Mouse (Mus musculus) adrenal gland, adult 2 months (tissue): ENCODE measurements around the gene Tenm4. TPM values are rescaled to one million over a fixed set of nuclear protein-coding genes. Genes with fewer than 3 reads are reported as not detected.

ENCODE experiments used
- DNase-seq: peaks from one replicate; pipeline ENCODE4 v3.0.0; 2021
- polyA plus RNA-seq: library from polyadenylated mRNA; depleted of rRNA; stranded (reverse); fragments of >200 nt; gene quantifications from 2 replicates; pipeline ENCODE4 v1.2.3, GENCODE M21; 2012
- total RNA-seq, 2 experiments: library from RNA; stranded (reverse); gene quantifications; 2 replicates each; pipeline ENCODE4 v1.2.3; 2021

Gene Tenm4
- total and polyA plus RNA-seq, 3 experiments, result 7.2 to 16.9 (median 15.5) TPM

DNA sequence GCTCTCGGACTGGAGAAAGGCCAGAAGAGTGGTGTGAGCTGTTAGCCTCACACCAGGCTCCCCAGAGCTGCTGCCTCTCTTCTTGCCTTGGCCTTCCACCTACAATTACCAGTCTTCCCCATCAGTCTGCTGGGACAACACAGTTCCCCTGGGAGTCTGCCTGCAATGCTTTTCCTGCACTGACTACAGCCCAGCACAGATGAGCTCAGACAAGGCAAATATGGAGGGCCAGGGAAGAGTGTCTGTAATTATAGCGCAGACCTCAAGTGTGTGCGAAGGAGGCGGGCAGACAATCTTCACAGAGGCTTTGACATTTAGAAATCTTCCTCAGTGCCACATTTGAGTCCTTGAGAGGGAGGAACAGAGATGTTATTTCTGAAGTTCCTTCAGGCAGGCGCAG, 509.4 kb downstream of the Tenm4 start:
- DNase-seq, result no peak

DNA sequence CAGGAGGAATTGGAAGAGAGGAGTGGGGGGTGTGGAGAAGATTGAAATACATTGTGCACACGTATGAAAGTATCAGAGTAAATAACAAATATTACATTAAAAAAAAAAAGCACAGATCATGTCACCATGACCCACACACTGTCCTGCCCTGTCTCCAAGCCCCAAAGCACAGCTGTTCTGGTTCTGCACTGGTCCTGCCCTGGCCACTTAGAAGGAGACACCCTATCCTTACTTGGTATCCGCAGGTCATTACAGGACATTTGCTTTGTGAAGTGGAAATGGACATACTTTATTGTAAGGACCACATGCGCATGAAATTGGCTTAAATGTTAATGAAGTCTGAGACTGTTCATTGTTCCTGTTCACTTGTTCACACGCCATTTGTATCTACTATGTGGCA, 510.8 kb downstream of the Tenm4 start:
- DNase-seq, result no peak

DNA sequence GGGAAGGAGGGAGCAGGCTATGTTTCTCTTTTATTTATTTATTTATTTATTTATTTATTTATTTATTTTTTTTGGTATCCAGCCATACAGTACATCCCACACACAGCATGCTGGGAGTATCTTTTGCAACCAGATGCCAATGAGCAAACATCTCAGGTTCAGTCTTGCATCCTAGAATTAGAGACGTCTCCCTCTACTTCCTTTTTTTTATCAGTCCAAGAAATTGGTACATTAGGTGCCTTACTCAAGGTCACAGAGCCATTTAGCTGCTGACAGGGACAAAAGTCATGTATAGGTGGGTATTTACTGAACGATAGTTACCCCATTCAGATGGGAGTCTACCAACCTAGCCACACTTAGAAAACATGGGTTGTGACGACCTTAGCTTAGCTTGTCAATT, 517.1 kb downstream of the Tenm4 start:
- DNase-seq, result no peak

DNA sequence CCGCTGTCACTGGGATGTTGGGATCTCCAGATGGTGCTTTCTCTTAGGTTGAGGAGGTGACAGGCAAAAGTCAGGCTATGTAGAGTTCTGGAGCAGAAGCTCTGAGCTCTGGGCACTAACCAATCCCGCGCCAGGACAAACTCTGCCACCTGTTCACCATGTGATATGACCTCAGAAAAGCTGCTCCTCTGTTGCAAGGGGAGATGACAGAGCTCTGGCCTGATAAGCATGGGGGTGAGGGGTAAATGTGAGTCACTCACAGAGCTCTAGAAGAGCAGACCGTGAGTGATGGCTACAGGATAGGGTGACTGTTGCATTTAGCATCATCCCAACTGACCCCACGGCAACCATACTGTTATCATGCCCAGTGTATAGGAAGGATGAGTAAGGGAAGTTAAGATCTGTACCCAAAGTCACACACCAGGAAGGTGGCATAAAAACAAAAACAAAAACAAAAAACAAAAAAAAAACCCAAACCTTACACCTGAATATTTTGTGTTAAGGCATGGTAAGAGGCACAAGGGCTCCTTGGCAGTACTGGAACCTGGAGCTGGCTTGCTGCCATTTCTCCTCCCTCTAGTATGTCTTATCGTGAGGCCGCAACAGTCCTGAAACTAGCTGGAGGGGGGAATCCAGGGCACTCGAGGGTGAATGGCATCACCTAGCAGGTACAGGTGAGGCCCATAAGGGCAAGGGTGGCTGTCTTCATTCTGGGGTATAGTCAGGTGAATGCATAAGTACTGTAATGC, 530.2 kb downstream of the Tenm4 start:
- DNase-seq, result no peak

DNA sequence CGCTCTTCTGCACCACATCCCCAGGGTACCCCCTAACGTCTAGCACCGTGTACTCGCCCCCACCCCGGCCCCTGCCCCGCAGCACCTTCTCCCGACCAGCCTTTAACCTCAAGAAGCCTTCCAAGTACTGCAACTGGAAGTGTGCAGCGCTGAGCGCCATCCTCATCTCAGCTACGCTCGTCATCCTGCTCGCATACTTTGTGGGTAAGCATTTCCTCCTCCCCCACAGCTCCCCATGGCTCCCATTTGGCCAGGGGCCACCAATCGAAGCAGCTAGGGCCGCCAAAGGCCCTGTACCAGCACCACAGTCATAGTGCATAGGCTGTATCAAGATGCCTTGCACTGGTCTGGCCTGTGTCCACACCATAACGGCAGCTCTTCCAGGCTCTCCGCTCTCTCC, 532.9 kb downstream of the Tenm4 start:
- no peak for DNase-seq

DNA sequence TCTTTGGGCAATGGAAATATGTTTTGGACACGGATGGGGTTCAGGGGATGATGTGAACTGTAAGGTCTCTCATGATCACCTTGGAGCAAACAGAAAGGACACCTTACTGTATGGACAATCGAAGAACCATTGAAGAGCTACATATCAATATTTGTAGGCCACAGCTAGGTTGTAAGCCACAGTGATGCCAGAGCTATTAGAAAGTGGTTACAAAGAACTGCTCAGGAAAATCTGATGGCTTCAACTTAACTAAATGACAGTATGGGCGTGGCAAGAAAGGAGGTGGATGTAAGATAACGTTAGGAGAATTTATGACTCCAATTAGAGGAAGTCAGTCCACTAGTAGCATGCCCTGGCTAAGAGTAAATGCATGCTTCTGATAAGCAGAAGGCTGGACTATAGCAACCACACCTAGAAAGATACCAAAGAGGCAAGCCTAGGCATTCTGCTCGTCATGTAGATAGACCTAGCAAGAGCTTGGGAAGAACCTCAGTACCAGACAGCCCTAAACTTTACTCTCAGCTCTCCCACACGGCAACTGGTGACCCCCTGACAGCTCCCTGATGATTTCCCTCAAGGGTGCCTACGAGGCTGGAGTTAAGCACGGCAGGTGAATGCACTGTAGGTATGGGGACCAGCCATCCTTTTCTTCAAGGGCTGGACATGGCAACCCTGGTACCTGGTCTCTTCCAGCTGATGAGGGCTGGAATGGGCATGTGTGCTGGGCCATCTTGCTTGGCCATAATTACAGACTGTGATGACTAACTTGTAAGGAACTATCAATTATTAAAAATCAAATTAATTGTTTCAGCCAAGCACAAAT, 534.5 kb downstream of the Tenm4 start:
- no peak for DNase-seq

DNA sequence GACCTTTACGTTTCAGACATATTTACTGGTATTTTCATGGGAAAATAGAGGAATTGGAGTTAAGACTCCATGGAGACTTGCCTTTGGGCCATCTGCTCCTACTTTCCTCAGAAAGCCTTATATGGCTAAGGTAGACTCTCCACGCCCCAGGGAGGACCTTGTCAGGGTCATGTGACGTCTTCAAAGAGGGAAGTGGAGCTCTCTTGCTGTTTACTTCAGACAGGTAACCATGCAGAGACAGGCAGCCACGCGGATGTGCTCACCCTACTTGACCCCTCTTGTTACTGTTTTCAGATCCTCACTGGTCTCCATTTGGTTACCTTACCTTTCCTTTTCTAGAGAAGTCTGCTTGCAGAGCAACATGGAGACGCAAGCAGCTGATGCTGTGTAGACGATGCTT, 535.5 kb downstream of the Tenm4 start:
- no peak for DNase-seq

DNA sequence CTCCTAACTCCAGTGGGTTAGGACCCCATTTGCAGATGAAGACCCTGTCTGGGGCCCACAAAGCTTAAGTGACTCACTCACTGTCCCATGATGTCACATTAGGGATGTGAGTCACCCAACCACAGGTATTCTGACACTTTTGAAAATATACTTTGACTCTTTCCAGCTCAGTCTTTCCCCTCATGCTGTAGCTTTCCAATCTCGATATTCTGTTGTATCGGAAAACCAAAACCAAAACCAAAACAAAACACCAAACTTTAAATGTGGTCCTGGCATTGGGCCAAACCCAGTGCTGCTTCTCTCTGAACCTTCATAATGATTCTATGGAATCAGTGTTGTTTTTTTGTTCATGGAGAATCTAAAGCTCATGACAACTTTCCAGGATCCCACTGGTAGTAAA, 536.1 kb downstream of the Tenm4 start:
- DNase-seq, result no peak

DNA sequence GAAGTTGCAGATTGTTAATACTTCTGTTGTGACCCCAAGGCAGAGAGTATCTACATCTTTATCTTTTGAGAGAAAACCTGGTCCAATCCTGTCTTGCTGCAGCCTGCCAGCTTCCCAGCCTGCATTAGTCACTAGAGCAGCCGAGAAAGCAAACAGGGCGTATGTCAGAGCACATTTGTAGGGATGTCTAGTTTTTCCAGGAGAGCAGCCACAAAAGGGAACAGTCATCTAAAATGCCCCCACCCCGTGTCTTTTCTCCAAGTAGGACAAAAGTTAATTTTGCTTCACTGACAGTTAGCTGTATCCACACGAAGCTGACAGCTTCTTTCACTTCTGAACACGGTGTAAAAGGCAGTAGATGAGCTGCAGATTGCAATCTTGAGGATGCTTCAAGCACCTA, 537.0 kb downstream of the Tenm4 start:
- peak; percentile 32 for DNase-seq

DNA sequence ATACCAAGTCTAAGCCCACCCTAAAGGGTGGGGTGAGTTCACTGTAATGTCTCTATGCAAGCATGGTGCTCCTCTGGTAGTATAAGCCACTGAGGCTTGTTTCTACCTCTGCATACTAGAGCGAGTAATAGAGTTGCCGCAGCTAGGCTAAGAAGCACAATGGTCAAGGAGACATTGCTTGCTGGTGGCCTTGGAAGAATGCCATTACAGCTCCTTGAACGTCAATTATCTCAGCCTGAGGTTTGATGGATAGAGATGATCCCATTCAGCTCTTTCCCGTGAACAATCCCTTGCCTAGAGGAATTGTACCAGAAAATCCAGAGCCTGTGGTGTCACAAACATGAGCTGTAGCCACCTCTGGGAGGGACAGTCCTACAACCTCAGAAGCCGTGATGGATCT, 537.5 kb downstream of the Tenm4 start:
- peak; percentile 78 for DNase-seq

DNA sequence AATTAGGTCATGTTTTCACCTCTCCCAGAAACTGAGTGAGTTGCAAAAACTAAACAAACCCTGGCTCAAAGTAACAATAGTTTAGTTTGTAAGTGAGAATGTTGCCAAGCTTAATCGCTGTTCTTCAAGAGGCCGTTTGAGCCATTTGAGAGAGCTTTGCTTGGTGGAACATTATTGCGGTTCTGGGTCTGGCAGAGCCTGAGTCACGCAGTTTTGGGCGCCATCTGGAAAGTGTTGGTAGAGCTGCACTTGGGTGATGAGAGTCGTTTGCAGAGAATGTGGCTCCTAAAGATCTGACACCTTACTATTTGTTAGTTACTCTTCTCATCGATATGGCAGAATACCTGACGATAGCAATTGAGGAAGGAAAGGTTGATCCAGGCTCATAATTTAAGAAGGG, 537.9 kb downstream of the Tenm4 start:
- DNase-seq, result no peak

DNA sequence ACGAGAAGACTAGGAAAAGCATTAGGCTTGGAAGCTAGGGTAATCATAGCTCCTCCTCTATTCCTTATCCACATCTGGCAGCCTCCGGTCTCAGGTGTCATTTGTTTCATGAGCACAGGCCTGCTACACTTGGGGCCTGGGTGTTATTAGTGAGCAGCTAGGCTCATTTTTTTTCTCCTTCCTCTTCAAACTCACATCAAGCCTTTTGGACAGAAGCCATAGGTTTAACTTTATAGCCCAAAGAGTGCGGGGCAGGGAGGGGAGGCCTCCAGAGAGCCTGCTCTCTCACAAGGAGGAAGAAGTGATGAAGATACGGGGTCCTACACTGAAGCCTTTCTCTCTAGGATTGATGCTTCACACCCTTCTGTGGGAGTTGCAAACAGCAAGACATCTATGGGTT, 538.8 kb downstream of the Tenm4 start:
- DNase-seq, result no peak

DNA sequence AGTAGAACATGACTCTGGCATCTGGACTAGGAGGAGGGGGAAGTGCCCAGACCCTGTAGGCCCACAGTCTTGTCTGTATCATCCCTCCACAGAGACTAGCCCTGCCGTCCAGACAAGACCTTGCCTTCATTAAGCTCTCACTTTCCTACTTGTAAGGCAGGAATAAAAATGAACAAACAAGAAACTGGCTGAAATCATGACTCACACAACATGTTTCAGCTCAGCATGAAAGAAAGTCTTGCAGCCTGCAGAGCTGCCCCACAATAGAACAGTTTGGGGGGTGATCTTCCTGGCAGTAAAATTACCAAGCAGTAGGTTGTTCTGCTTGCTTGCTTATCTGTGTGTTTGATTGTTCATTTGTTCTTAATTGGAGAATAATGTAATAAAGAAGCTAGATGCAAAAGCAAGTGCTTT, 539.6 kb downstream of the Tenm4 start:
- peak; percentile 23 for DNase-seq

DNA sequence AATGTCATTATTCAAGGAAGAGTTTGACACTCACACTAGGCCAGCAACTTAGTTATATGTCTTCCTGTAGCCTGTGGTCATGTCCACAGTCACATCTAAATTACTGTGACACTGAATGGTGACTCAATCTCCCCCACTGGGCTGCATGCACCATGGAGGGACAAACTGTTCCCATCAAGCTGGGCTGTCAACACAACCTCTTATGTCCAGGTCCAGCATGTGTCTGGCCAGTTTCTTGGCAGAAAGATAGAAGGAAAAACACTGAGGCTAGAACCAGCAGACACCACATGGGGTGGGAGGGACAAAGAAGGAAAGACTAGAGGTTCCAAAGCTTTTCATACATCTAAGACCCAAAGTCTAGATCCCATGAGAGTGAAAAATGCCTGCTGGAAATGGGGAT, 541.8 kb downstream of the Tenm4 start:
- no peak for DNase-seq

DNA sequence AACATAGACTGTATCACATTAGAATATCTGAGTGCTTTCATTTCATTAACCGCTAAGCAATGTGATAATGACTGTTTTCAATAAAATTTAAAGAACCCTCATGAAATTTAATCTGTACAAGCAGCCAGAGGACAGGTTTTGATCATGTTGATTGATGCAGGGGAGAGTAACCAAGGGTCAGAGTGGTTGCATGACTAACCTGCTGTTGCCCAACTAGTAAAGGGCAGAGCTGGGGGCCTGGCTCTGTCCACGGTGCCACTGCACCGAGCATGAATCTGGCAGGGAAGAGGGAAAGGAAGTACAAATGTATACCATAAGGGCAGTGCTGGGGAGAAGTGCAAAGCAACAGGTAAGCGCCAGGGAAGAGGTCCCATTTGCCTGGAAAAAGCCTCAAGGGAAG, 545.9 kb downstream of the Tenm4 start:
- peak; percentile 69 for DNase-seq

DNA sequence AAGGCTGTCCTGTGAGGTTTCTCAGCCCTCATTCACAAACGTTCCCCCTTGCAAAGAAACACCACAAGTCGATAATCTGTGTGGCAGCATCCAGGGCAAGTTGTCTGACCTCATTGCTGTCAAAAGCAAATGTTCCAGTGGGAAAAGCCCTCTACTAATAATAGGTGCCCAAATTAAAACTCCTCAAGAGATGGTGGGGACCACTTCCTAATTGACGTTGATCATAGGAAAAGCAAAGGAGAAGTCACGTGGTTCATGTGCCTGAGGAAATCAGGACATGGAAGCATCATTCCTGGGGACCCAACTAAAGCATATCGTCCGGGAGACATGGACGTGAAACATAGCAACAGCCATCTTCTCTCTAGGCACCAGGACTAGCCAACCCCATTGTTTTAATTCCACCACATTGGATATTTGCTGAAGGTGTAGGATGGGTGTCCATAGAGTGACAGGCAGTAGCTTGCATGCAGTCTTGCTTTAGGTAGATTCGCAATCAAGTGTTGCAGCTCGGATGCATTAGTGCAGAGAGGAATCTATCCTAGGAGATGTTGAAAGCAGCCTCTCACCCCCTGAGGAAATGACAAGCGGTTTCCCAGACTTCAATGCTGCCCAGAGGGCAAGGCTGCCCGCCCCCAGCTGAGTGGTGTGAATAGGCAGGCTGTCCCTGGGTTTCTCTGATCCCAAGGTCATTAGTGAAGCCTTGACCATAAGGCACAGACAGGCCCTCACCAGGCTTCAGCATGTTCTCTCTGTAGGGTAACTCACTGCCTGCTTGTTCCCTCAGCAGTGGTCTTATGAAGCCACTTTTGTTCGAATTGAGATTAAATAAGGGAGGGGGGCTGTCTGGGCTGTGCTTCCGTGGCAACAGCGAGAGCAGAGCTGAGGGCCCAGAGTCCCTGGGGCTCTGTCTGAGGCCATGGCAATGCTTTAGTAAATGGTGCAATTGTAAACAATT, 547.4 kb downstream of the Tenm4 start:
- peak; percentile 75 for DNase-seq

DNA sequence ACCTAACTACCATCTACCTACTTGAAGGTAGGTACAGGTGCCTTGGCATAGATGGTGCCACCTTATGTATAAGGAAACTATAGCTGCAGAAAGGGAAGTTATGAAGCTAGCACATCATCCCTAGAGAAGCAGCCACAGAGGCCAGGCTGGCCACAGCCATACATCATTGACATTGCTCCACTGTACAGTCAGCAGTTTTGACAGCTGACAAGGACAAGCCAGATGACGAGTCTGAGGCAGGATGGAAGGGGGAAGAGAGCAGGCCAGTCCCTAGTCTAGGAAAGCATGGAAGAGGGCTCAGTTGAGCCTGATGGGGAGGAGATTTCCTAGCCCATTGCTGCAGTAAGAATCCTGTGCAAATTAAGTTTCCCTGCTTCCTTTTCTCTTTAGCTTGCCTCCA, 548.9 kb downstream of the Tenm4 start:
- DNase-seq, result peak; percentile 73

DNA sequence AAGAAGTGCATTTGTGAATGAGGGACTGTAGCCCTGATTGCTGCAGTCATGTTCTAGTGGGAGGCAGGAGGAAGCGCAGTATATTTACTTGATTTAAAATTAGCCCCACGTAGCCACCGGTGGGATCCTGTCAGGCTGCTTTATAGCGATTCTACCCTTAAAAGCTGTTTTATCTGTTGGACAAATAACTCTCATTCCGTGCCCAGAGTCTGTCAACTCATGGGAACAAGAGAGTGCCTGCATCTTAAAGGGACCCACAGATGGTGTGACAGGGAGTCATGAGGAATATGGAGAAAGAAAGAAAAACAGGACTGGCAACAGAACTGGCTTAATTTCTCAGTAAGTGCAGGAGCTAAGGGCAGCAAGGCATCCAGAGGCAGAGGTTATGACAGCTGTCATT, 549.4 kb downstream of the Tenm4 start:
- DNase-seq, result no peak

DNA sequence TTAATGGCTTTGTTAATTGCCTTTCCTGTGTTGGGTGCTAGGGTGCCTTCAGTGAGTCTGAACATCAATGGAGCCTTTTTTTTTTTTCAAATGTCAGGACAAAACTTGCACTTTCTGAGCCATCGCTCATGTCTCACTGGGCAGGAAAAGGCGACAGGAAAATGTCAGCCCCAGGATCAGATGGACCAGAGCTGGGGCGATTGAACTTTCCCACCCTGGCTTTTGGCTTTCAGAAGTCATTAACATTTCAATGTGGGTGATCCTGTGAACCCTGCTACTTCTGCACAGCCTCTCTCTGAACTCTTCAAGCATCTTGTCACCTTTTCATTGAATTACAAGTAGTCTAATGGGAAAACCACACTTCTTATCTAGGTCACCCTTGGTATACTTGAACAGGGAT, 551.8 kb downstream of the Tenm4 start:
- no peak for DNase-seq

DNA sequence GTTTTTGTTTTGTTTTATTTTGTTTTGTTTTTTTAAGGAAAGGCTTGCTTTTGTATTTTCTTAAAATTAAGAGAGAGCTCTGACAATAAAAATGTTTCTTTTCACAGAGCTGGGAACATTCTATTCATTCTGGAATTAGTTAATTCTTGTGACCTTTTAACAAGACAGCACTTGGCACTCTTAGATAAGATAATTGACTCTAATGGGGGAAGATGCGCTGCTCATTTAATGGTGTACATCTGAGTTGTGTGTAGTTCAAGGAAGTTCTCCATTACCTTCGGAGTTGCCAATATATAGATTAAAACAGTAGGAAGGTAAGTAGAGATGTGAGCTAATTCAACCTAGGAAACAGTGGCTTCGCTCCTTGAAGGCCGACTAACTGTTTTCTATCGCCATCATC, 554.6 kb downstream of the Tenm4 start:
- DNase-seq, result no peak

DNA sequence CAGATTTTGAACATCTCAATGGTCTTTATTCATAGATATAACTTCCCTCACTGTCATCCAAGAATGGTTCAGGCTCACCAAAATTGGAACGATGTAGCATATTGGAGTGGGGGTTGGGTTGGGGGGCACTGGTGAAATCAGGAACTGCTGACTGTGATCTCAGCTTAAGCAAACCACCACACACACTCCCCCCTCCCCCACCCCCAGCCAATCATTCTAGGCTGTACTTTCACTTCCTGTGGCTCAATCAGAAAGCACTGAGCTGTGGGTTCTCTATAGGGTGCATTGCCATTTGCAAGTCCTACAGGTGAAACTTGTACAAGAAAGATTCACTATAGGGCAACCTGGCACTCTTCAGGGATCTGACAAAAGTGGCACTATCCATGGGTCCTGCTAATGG, 559.3 kb downstream of the Tenm4 start:
- no peak for DNase-seq

DNA sequence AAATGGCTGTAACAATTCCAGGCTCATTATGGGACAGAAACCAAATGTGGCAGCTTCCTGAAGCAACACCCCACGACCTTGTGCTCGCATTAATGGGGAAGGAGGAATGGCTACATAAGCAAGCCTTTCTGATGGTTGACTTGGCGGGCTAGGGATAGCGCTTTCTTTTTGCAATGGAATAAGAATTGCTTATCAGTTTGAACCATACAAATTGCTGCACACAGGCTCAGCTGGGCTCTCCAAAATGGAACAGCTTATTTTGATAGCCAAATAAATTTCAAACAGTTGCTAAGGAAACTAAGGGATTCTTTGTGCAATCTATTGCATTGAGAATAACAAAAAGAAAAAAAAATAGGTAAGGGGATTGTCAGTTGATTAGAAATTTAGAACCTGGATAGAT, 560.9 kb downstream of the Tenm4 start:
- no peak for DNase-seq
